Mouse (Mus musculus) cerebellum, adult 2 months (tissue): ENCODE measurements at regions not wholly inside any gene's neighbourhood (a gene's known extent, or its start where the extent isn't known, plus 50 kb on each side); places are given as distances from the start of the nearest gene placed in this dataset.

ENCODE experiments used
- CTCF ChIP-seq: fragments of 200-500 bp; IDR thresholded peaks from 2 replicates; pipeline ENCODE4 v1.5.1; 2011; ENCODE audit warnings: low read depth, mild to moderate bottlenecking, control low read depth, low read length, moderate library complexity, borderline replicate concordance; ENCODE audit not compliant: insufficient read depth
- POLR2A ChIP-seq: fragments of 200-500 bp; IDR thresholded peaks from 2 replicates; pipeline ENCODE4 v1.6.1; 2011; ENCODE audit warnings: low read length, control low read depth, borderline replicate concordance; ENCODE audit not compliant: insufficient read depth

GRCm38 (mm10) chr12:10079482-10079881 lies 290.3 kb upstream of the Nt5c1b start:
- no peak for TF ChIP-seq CTCF
- TF ChIP-seq POLR2A: no peak
